Mouse (Mus musculus) megakaryocyte, adult 5-6 weeks (primary cell): ENCODE data around the gene Hoxa2. TPM values are rescaled to one million over a fixed set of nuclear protein-coding genes. Genes with fewer than 3 reads are reported as not detected.

Experiments
- ATAC-seq: 2 replicates; pipeline ENCODE4 v1.8.0; 2016; ENCODE audit warnings: mild to moderate bottlenecking, inconsistent platforms; ENCODE audit not compliant: poor library complexity, severe bottlenecking
- total RNA-seq, 2 experiments: library from RNA; stranded (forward) in 1 of 2; stranded (reverse) in 1 of 2; fragments of 153-499, 151-499 nt in 1 of 2; fragments of 221-1000, 200-1000 nt in 1 of 2; gene quantifications; 2 replicates each; pipeline versions ENCODE4 v1.2.3 to v1.2.4; 2015 to 2017

Hoxa2 gene
- total RNA-seq, 2 experiments from 2014 or later: not detected

DNA sequence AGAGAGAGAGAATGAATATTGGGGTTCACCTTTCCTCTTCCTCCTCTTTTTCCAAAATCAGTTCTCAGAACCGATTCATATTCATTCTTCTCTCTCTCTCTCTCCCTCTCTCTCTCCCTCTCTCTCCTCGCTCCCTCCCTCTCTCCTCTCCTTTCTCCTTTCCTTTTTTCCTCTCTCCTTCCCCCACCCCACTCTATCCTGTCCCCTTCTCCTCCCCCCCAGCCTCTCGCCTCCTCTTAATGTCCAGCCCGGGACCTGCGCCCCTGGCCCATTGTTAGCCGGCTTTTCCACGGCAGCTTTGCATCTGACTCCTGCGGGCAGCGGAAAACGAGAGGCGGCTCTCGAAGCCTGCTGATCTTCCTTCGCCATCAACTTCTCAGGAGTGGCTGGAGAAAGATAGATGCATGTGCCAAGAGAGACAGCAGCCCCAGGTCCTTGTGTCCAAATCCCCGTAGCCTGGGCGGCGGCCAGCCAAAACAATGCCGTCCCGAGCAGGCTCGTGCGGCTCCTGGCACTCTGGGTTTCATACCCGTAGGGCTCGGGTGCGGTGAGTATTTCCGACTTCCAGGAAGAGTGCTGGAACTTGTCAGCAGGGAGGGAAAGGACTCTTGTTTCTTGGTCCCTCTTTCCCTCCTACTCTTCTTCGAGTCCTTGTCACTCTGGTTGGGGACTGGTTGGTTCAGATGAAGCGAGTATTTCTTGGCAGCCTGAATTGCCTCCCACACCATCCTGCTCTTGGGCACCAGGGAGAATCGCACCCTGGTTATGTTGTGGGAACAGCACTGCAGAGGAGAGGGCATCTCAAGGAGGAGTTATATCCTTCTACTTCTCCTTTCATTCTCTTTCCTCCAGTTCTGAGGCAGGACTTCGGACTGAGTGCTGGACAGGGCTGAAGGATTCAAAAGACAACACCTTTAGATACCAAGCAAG is 1.1 kb upstream of the Hoxa2 start:
- ATAC-seq: no peak

DNA sequence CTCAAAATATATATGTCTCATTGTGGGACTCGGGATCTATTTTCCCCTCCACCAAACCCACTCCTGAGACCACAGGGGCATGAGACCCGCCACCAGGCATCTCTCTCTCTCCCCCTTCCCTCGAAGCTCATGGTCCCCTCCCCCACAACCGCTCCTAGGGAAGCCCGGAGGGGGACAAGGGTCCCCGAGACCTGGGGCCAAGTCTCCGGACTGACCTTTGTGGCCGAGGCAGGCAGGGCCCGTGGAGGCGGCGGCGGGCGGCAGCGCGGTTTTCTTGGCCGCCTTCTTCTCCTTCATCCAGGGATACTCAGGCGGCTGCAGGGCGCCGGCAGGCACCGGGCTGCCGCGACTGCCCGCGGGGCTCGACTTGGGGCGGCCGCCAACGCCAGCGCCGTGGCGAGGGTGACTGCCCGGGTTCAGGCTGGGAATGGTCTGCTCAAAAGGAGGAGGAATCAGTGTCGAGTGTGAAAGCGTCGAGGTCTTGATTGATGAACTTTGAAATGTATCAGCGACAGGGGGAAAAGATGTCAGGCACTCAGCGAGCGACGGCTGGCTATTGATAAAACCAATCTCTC is 493 bp downstream of the Hoxa2 start:
- ATAC-seq: no peak

DNA sequence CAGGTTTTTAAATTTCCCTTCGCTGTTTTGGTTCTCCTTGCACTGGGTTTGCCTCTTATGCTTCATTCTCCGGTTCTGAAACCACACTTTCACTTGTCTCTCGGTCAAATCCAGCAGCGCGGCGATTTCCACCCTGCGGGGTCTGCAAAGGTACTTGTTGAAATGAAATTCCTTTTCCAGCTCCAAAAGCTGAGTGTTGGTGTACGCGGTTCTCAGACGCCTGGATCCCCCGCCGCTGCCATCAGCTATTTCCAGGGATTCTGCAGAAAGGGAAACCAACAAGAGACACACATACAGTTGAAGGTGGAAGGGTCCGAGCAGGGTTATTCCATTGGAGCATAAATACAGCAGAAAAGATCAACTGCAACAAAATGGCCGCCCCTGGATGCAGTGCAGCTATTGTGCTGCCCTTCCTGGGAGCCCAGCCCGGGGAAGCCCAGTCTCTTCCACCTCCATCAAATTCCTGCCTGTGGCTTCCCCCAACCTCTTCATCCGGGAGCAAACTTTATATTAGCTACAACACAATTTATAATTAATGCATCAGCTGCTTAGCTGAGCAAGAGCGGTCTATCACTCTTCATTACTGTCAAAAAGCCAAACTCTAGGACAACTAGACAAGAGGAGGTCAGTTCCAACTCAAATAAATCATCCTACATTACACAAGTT is 1.1 kb downstream of the Hoxa2 start:
- ATAC-seq: no peak

DNA sequence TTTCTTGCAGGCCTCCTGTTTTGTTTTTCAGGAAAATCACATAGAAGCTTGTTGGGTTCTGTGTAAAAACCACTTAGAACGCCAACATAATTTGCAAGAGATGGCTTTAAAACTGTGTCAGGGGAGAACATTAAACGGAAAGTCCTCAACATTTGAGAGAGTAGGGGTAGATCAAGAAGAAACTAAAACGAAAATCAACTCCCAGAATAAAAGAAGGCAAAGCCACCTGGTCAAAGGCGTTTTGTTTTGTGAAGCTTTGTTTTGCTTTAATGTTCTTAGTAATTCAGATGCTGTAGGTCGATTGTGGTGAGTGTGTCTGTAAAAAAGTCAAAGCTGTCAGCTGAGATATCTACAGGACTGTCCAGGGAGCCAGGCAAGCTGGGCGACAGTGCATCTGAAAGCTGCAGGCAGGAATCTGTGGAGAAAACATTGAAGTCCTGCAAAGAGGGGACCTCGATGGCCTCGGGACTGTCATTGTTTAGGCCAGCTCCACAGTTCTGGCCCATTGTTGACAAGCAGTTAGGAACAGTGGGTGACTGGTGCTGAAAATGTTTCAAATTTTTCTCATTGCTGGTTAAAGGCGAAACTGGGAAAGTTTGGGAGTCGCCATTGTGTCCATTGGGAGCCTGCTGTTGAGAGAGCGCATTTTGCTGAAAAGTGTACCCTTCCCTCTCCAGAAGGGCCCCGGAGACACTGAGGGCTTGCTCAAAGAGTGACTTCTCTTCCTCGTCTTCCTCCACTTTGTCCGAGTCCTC is 1.8 kb downstream of the Hoxa2 start:
- ATAC-seq: no peak

DNA sequence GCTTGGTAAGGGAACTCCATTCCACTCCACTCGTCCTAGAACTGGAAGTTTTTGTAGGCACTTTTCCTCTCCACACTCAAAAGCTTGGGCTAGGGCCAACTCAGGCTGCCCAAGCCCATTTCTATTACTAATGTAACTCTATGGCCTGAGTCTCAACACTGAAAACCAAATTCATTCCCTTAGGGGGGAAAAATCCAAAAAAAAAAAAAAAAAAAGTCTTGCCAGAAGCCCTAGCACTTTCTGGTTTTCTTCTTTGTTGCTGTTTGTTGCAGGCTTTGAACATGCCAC is 2.6 kb downstream of the Hoxa2 start:
- ATAC-seq: no peak

DNA sequence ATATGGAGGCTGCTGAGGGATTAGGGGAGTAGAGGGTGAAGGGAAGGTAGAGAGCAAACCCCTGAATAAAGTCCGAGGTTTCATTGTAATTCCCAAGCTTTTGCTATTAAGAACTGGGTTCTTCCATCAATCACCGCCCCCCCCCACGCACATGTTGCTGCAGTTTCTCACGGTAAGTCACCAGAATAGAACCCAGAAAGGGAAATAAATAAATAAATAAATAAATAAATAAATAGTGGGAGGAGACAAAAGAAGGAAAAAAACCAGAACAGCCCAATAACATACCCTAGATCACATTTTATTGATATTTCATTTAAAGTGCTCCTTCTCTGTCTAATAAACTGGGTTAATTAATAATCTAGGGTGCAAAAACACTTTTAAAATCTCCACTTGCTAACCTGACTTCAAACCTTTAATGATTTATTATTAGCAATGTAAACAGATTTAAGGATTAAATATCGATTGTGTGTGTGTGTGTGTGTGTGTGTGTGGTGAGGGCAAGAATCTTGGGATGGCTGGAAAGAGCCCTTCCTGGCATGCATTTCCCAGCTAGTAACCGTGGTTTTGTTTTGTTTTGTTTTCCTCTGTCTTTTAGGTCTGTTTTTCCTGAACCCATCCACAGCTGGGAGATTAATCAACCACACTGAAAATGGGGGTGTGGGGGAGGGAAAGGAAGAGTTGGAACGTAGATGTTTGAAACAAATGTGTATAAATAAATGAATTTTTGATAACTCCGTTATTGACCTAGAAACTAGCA is 3.1 kb downstream of the Hoxa2 start:
- ATAC-seq: no peak

DNA sequence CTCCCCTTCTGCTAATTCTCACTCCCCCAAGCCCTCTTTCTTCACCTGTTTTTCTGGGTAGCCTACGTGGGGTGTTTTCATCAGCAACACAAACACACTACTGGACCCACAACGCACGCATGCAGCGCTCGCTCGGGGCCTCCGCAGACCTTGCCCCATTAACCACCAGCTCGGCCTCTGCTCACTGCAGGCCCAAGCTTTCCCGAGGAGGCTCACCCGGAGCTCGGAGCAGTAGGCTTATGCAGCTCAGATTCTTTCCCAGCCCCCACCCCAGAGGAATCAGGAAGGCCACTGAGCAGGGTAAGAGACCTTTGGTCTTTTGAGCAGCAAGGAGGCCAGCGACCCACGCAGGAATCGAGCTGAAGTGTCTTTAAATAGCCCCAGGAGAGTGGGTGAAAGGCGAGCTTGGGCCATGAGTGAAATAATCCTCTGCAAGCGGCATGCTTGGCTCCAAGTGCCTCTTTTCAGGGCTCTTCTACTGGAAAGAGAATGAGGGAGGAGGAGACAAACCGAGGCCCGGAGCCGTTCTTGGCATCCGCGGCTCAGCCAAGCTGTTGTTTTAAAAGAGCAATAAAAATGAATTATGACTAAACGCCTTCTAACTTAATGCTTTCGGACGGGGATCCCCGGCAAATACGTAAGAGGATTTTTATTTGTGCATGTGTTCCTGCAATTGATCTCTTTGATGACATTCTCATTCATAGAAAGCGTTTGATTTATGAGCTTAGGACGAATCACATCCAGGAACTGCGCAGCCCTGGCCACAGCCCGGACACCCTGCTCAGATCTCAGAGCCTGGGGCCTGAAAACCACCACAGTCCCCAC is 3.9 kb downstream of the Hoxa2 start:
- no peak for ATAC-seq

DNA sequence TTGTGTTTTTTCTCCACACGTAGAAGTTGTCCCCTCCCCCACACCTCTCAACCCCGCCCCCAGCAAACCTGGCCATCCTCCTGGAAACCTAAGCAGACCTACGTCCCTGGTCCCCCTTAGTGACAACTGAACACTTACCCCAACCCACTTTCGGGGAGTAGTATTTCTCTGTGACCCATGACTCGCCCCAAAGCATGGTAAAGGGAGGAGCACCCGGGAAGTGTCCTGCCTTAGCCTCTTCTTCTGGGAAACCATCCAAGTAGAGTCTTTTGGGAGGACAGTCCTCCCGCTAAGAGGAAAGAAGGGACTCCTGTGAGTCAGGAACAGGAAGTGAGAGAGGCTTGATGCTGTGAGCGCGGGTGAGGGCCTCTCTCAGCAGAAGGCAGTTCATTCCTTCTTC is 4.7 kb downstream of the Hoxa2 start:
- peak; percentile 48 for ATAC-seq

DNA sequence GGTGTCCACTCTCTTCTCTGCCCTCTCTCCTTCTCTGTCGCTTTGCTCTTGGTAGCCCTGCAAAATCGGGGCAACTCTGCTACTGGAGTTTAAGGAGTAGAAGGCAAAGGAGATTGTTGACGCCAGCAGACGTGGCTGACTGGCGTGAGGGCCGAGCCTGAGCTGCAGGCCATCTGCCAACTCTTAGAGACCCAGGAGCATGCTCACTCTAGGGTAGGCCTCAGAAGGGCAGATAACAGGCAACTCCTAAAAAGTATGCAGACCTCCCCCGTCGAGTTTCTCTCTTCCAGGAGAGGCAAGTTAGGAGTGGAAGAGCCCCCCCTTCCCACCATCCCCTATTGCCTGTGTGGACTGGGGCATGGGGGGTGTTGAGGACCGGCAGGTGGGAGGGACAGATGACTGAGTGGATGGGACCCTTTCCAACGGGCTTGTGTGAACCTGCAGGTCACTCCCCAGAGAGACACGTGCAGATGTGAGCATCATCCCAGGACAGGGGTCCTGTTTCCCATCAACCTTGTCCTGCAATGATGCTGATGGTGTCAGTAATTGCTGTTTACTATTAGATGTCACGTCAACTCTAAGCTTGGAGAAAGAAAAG is 5.4 kb downstream of the Hoxa2 start:
- no peak for ATAC-seq

DNA sequence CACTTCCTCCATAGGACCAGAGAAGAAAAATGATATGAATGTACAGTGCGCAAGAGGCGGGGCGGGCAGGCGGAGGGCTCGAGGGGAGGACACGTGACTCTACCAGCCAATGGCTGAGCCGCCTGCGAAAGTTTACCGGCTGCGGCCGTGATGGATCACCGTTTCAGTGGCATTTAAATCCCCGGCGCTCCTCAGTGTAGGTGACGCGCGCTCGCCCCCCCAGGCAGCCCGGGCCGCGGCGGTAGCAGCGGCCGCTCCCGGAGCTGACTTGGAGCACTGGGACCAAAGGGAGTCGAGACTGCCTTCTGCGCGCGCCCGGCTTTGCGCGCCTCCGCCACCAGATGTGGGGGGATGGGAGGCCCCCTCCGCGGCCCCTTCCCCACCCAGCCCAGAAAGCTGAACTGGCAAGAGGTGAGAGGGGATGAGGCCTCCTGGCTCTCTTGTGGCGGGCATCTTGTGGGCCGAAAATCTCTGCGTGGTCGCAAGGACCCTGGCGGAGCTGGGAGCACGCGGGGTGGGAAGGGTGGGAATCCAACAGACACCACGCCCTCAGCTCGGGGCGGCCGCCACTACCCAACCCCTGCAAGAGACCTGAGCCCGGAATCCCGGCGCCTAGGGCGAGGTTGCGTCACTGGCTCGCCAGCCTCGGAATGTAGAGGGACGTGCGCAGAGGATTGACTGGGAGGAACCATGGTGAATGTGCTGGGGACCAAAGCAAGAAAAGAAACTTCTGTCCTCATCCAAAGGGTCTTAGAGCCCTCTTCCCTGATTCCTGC is 6.2 kb downstream of the Hoxa2 start, which contains the start of gene Hoxa1:
Hoxa1 (minus strand) TSS at position 42 of the 776 bp plus-strand sequence.
- ATAC-seq: peak; percentile 93

DNA sequence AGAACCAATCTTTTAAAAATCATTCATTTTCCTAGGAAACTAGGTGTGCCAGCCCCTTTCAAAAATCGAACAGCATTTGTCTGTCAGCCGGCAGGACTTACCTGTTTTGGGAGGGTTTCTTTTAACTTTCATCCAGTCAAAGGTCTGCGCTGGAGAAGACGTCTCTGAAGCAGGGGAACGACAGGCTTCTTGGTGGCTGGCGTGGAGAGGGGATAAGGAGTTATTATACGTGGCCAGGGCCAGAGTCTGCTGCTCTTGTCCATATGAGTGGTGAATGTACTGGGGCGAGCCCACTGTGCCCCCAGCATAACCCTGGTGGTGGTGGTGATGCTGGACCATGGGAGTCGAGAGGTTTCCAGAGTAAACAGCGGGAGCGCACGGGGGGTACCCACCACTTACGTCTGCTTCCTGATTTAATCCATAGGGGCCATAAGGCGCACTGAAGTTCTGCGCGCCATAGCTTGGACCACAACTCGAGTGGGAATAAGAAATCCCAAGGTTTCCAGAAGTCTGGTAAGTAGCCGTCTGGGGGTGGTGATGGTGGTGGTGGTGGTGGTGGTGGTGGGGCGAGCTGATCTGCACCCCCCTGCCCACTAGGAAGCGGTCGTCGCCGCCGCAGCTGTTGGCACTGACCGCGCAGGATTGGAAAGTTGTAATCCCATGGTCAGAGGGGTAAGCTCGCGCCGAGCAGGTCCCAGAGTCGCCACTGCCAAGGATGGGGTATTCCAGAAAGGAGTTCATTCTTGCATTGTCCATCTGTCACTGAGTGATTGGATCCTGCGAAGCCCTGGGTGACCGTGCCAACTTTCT is 7.0 kb downstream of the Hoxa2 start:
- 0 out of 2 replicates have a peak, but pooled peaks have one; percentile 5 for ATAC-seq

DNA sequence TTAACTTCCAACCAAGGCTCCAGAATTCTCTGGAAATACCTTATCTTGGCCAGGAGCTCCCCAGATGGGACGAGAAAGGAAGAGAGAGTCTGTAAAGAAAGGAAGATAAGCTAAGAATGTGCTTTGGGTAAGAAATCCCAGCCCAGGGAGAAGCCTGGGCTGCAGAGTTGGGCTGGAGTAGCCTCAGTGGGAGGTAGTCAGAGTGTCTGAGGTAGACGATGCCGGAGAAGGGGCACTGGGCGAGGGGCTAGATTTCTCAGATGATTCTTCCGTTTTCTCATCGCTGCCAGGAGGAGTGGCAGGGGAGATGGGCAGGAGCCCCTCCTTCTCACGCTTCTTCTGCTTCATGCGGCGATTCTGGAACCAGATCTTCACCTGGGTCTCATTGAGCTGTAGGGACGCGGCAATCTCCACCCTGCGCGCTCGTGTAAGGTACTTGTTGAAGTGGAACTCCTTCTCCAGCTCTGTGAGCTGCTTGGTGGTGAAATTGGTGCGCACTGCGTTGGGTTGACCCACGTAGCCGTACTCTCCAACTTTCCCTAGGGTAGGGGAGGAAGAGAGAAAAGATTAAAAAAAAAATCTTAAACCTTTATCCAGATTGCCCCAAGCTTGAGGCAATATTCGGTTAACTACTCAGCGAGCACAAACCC is 8.0 kb downstream of the Hoxa2 start:
- no peak for ATAC-seq

DNA sequence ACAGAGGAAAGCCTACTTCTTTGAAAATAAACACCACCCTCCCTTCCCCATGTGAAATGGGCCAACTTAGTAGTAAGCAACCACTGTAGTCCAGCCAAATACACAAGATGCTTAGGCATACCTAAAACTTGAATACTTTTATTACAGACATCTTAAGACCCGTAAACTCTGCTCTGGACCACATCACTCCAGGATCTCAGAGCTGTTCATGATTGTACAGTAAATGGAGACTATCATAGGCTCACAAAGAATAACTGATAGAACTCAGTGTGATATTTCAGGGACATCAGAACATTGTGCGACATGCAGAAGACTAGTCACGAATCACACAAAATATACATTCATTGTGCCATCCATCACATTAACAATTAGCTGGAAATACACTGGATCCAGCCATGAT is 9.2 kb downstream of the Hoxa2 start:
- ATAC-seq: no peak

DNA sequence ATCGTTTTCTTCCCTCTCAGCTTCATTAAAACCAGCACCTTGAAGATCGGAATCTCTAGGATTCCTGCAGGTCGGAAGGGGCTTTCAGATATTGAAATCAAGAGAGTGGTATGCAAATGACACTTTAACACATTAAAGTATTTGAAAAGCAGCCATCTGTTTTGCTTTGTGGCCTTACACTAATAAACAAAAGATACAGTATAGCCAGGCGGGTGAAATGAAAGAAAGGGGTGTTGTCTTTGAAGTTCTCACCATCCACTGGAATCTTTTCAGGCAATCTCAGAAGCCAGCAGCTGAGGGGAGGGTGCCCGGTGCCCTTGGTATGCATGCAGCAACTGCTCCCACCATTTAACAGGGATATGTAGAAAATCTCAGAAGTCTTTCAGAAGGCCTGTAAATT is 10.6 kb downstream of the Hoxa2 start:
- no peak for ATAC-seq

DNA sequence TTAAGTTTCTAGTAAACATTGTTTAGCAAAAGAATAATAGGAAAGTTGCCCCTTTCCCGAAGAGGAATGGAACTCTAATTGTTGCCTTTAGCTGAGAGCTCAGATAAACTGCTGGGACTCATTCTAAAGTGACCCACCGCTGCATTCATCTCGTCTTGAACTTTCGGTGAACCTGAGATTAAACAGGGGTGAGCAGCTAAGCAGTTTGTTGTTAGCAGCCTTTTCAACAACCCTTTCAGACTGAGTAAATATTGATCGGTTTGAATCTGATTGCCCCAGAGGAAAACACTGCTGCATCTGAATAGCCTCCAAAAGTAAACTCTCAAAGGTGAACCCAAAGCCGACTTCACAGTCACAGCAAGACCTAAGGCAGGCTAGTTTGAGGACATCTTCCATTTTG is 11.4 kb downstream of the Hoxa2 start:
- no peak for ATAC-seq

DNA sequence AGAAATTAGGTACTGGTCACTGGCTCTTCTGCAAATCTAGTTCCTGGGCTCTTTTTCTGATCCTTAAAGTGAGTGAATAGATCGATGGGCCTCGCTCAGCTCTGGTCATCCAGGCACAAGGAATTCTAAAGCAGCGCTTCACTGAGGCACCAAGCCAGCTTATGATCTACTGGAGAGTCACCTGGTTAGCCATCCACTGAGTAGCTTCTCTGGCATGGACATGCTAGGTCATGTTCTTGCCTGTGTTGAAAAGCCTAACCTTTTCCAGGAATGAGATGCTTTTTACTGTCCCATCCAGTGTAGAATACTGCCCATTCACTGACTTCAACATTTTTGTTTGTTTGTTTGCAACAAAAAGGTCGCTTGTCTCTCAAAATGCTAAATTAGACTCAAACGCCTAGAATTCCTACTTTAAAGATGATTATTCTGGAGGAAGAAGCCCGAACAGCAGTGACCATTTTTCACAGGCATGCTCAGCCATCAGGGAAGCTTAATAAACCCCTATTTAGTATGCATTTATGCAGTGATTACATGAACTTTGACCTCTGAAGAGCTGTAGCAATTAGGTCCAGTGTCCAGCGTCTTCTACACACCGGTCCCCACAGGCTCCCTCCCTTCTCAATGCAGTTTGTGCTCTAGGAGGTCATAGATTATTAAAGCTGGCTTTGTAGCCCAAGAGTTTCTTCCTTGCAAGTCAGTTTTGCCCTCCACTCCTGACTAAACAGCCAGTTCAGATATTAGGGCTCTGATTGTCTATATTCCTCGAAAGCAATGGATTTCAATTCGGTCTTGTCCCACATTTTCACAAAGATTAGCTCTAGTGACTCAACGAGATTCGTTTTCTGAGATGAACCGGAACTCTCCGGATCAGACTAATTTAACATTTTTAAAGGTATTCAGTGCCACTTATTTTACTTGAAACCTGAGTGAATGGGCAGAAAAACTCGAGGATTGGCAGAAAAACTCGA is 12.1 kb downstream of the Hoxa2 start:
- no peak for ATAC-seq
